Mouse (Mus musculus): ENCODE results near the gene Rbmxl2.

DNA sequence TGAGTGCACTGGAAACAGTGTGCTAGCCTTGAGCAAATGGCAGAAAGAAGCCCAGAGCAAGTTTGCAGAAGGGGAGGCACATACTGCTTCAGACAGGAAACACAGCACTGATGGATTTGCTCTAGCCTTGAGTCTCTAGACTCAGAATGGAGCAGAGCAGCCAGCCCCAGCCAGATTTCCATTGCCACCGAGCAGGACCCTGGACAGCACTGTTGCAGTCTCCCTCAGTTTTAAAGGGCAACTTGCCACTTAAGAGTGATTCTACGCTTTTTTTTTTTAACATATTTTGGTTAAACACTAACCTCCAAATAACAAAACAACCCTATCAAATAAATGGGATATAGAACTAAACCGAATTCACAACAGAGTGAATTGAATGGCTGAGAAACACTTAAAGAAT is 7.4 kb upstream of the Rbmxl2 start:
- no peak for TF ChIP-seq CTCF (conservative IDR thresholded peaks at IDR 0.05; ENCODE audit: low read length)
- no peak for TF ChIP-seq NANOG (IDR thresholded peaks at IDR 0.05; ENCODE audit: borderline replicate concordance, low read length)
- no peak for TF ChIP-seq POU5F1 (IDR thresholded peaks at IDR 0.05; ENCODE audit: borderline replicate concordance, low read length)

Data from E14TG2a.4 (cell line).